Mouse (Mus musculus) stomach, postnatal 0 days (tissue): ENCODE measurements around the gene 6430628N08Rik. TPM values are rescaled to one million over a fixed set of nuclear protein-coding genes. Genes with fewer than 3 reads are reported as not detected.

ENCODE experiments used
- ATAC-seq: fragments of 200-750 bp; cut with Nextera tagmentation; 2 replicates; pipeline ENCODE4 v1.8.0; 2017; ENCODE audit not compliant: low FRiP score, low TSS enrichment
- DNase-seq: peaks from one replicate; pipeline ENCODE4 v3.0.0-alpha.2; 2016; ENCODE audit warnings: low spot score
- H3K27ac ChIP-seq: fragments of 300-500 bp; sonication (generic); replicated peaks from 2 replicates; pipeline ENCODE4 v1.5.1; 2014; ENCODE audit warnings: mild to moderate bottlenecking, control low read depth
- H3K27me3 ChIP-seq: fragments of 300-500 bp; sonication (generic); 2 replicates; pipeline ENCODE4 v1.6.1; 2014; ENCODE audit warnings: low read length; ENCODE audit not compliant: control insufficient read depth, insufficient read depth
- H3K36me3 ChIP-seq: fragments of 300-500 bp; sonication (generic); 2 replicates; pipeline ENCODE4 v1.6.1; 2014; ENCODE audit warnings: low read length, mixed read lengths; ENCODE audit not compliant: control insufficient read depth, insufficient read depth
- H3K4me1 ChIP-seq: fragments of 300-500 bp; sonication (generic); replicated peaks from 2 replicates; pipeline ENCODE4 v1.6.1; 2014; ENCODE audit warnings: antibody characterized with exemption; ENCODE audit not compliant: control insufficient read depth, insufficient read depth
- H3K4me2 ChIP-seq: fragments of 300-500 bp; sonication (generic); replicated peaks from 2 replicates; pipeline ENCODE4 v1.6.1; 2014; ENCODE audit warnings: low read depth, mild to moderate bottlenecking, control low read depth, moderate library complexity
- H3K4me3 ChIP-seq: fragments of 300-500 bp; sonication (generic); 2 replicates; pipeline ENCODE4 v1.5.1; 2014; ENCODE audit warnings: low read depth, low read length, control low read depth
- H3K9ac ChIP-seq: fragments of 300-500 bp; sonication (generic); 2 replicates; pipeline ENCODE4 v1.6.1; 2014; ENCODE audit warnings: mild to moderate bottlenecking, low read length, control low read depth, mixed read lengths
- H3K9me3 ChIP-seq: fragments of 300-500 bp; sonication (generic); 2 replicates; pipeline ENCODE4 v1.6.1; 2016; ENCODE audit warnings: low read length; ENCODE audit not compliant: control insufficient read depth
- CTCF ChIP-seq: IDR thresholded peaks from 2 replicates; pipeline ENCODE4 v1.5.1; 2016; ENCODE audit warnings: antibody characterized with exemption, low read depth, mild to moderate bottlenecking, moderate library complexity
- EP300 ChIP-seq: optimal IDR thresholded peaks from 2 replicates; pipeline ENCODE3; 2016; ENCODE audit warnings: antibody characterized with exemption
- WGBS: fragments of 180-500 bp; shearing (Covaris S2); extraction: QIAGEN DNeasy Blood & Tissue Kit; methylation state at CpG from one replicate; pipeline ENCODE4 v1.1.7; 2014; 5-methylcytosine and 5-hydroxymethylcytosine counted together
- polyA plus RNA-seq: library from polyadenylated mRNA; unstranded; fragments of >200 nt; fragmentation: Nextera tagmentation; extraction: Ambion mirVana; gene quantifications from 2 replicates; pipeline ENCODE4 v1.2.1, GENCODE M21; 2015

Gene 6430628N08Rik
- polyA plus RNA-seq, 1 experiment from 2014 or later: not detected

- DNase-seq (no peak), ATAC-seq (no peak)
- H3K27ac ChIP-seq: no peak overlapping the region
- H3K4me3 ChIP-seq: no peak overlapping the region
- H3K36me3 ChIP-seq: no peaks in the 10 kb centered on the region
- no peaks in the 10 kb centered on the region for H3K4me1 ChIP-seq
- WGBS: 80% methylated on average over 3 of the region's 3 CpGs
- H3K9me3 ChIP-seq: no peaks in the 10 kb centered on the region
- no peak overlapping the region for H3K9ac ChIP-seq
- H3K4me2 ChIP-seq: no peak overlapping the region
- no peaks in the 10 kb centered on the region for H3K27me3 ChIP-seq
- no peak for TF ChIP-seq EP300
- TF ChIP-seq CTCF: no peak
Measured at GRCm38 (mm10) chr4:115906791-115907190, 16.3 kb downstream of the 6430628N08Rik start.

- ATAC-seq (no peak), DNase-seq (no peak)
- Histone ChIP-seq H3K4me2 (no peak overlapping the region), H3K27ac (no peak overlapping the region), H3K4me3 (no peak overlapping the region), H3K4me1 (no peaks in the 10 kb centered on the region), H3K9me3 (no peaks in the 10 kb centered on the region), H3K27me3 (no peaks in the 10 kb centered on the region), H3K36me3 (no peaks in the 10 kb centered on the region), H3K9ac (no peak overlapping the region)
- WGBS: 52% methylated on average over 1 of the region's 1 CpGs
- no peak for TF ChIP-seq CTCF
- TF ChIP-seq EP300: no peak
Measured at GRCm38 (mm10) chr4:115907994-115908393, 17.5 kb downstream of the 6430628N08Rik start.

GRCm38 (mm10) chr4:115908641-115909040 is 18.2 kb downstream of the 6430628N08Rik start:
- ATAC-seq (peak; percentile 52; the same call in 1 of the 2 replicates), DNase-seq (peak; percentile 45)
- Histone ChIP-seq H3K9ac (no peak overlapping the region), H3K27me3 (no peaks in the 10 kb centered on the region), H3K4me3 (no peak overlapping the region), H3K4me2 (no peak overlapping the region), H3K9me3 (no peaks in the 10 kb centered on the region), H3K27ac (no peak overlapping the region), H3K4me1 (no peaks in the 10 kb centered on the region), H3K36me3 (no peaks in the 10 kb centered on the region)
- WGBS: 8% methylated on average over 7 of the region's 7 CpGs
- TF ChIP-seq CTCF: no peak
- no peak for TF ChIP-seq EP300

GRCm38 (mm10) chr4:115911586-115911985 is 21.1 kb downstream of the 6430628N08Rik start:
- 19% methylated on average over 4 of the region's 4 CpGs for WGBS
- no peak for DNase-seq
- no peak for ATAC-seq
- Histone ChIP-seq H3K4me2 (no peak overlapping the region), H3K27ac (no peak overlapping the region), H3K4me1 (no peaks in the 10 kb centered on the region), H3K9me3 (no peaks in the 10 kb centered on the region), H3K36me3 (no peaks in the 10 kb centered on the region), H3K9ac (no peak overlapping the region), H3K27me3 (no peaks in the 10 kb centered on the region), H3K4me3 (no peak overlapping the region)
- TF ChIP-seq CTCF: no peak
- TF ChIP-seq EP300: no peak

- Histone ChIP-seq H3K27ac (no peak overlapping the region), H3K4me1 (no peaks in the 10 kb centered on the region), H3K36me3 (no peaks in the 10 kb centered on the region), H3K27me3 (no peaks in the 10 kb centered on the region), H3K4me3 (no peak overlapping the region), H3K9me3 (no peaks in the 10 kb centered on the region), H3K4me2 (no peak overlapping the region), H3K9ac (no peak overlapping the region)
- WGBS: 81% methylated on average over 16 of the region's 16 CpGs
- no peak for TF ChIP-seq EP300
- TF ChIP-seq CTCF: no peak
- ATAC-seq (no peak), DNase-seq (no peak)
Measured at GRCm38 (mm10) chr4:115919911-115920310, 29.4 kb downstream of the 6430628N08Rik start.

GRCm38 (mm10) chr4:115922688-115923087 is 32.2 kb downstream of the 6430628N08Rik start:
- no peak overlapping the region for H3K9ac ChIP-seq
- H3K4me3 ChIP-seq: no peak overlapping the region
- WGBS: 84% methylated on average over 5 of the region's 5 CpGs
- no peaks in the 10 kb centered on the region for H3K4me1 ChIP-seq
- TF ChIP-seq CTCF: no peak
- TF ChIP-seq EP300: no peak
- H3K36me3 ChIP-seq: no peaks in the 10 kb centered on the region
- ATAC-seq (no peak), DNase-seq (no peak)
- H3K9me3 ChIP-seq: no peaks in the 10 kb centered on the region
- no peak overlapping the region for H3K4me2 ChIP-seq
- no peaks in the 10 kb centered on the region for H3K27me3 ChIP-seq
- no peak overlapping the region for H3K27ac ChIP-seq
